Comparison of ENCODE assay signal across 23 mouse cellular contexts in genomic region chr16:8386386-8386785, GRCm38 (mm10). TPM values are rescaled to one million over a fixed set of nuclear protein-coding genes. Genes with fewer than 3 reads are reported as not detected.
DNase-seq lines count a peak whose midpoint lies in the region.
"Had no signal": no experiment of that assay in that cellular context is flagged by ENCODE, and none has a peak within 500 bp of the region (broad histone marks: within the 10 kb centered on the region; RNA-seq: fewer than 3 reads in every experiment).

No protein-coding gene starts in this region.

- H3K4me1 ChIP-seq in heart, embryonic 10.5 days: no peaks in the 10 kb centered on the region
- H3K4me1 ChIP-seq: embryonic facial prominence, embryonic 13.5 days; embryonic facial prominence, embryonic 15.5 days; forebrain, embryonic 10.5 days; forebrain, embryonic 12.5 days had no signal

- WGBS in heart, embryonic 10.5 days: 65% methylated on average over 6 of the region's 6 CpGs

- H3K4me3 ChIP-seq in heart, embryonic 10.5 days: no peak overlapping the region
- H3K4me3 ChIP-seq: embryonic facial prominence, embryonic 13.5 days; embryonic facial prominence, embryonic 15.5 days; erythroblast, embryonic 14.5 days; forebrain, embryonic 10.5 days; forebrain, embryonic 12.5 days had no signal

- H3K27me3 ChIP-seq in heart, embryonic 10.5 days (ENCODE audit: insufficient read depth, poor library complexity, severe bottlenecking): no peaks in the 10 kb centered on the region
- H3K27me3 ChIP-seq: embryonic facial prominence, embryonic 13.5 days; embryonic facial prominence, embryonic 15.5 days; forebrain, embryonic 12.5 days had no signal

- H3K36me3 ChIP-seq in heart, embryonic 10.5 days: no peaks in the 10 kb centered on the region
- H3K36me3 ChIP-seq: embryonic facial prominence, embryonic 13.5 days; embryonic facial prominence, embryonic 15.5 days; forebrain, embryonic 10.5 days; forebrain, embryonic 12.5 days had no signal

- H3K9me3 ChIP-seq in heart, embryonic 10.5 days: no peaks in the 10 kb centered on the region
- H3K9me3 ChIP-seq: embryonic facial prominence, embryonic 13.5 days; embryonic facial prominence, embryonic 15.5 days; forebrain, embryonic 10.5 days; forebrain, embryonic 12.5 days had no signal

- intact Hi-C loops in heart, postnatal 10 days (cut with DNase I): no loop called here

- no peak overlapping the region for H3K27ac ChIP-seq in heart, embryonic 10.5 days
- H3K27ac ChIP-seq: embryonic facial prominence, embryonic 13.5 days; embryonic facial prominence, embryonic 15.5 days; forebrain, embryonic 10.5 days; forebrain, embryonic 12.5 days had no signal

- peak; percentile 12 to 26 for DNase-seq in cerebellum, postnatal 14 days
- DNase-seq in cerebellum, adult 8-10 months: no peak
- peak; percentile 54 for DNase-seq in heart, embryonic 10.5 days (ENCODE audit: low spot score)
- DNase-seq in heart, postnatal 10 days: no peak
- DNase-seq: adrenal gland, adult 2 months; adrenal gland, postnatal 10 days; adrenal gland, postnatal 25 days; cerebellum, adult 11 months; cerebellum, adult 18-20 months; cerebellum, adult 9-11 months; cerebellum, postnatal 36 days; embryo, embryonic 11 days had no signal

RNA-seq across cellular contexts. Expression of gene Tmem114, which starts 38.5 kb away (rescaled TPM):
- not detected in 2 replicates for polyA plus RNA-seq in heart, embryonic 10.5 days (2016; fragmentation: Nextera tagmentation; extraction: Ambion mirVana)
- not detected for total RNA-seq in heart, postnatal 10 days (2021)
- total RNA-seq: adrenal gland, adult 2 months; adrenal gland, postnatal 10 days; adrenal gland, postnatal 25 days; common myeloid progenitor, adult 5-6 weeks; ES-E14; MEL had no signal
- polyA plus RNA-seq: adrenal gland, adult 2 months; C2C12; embryonic facial prominence, embryonic 11.5 days; embryonic facial prominence, embryonic 13.5 days; embryonic facial prominence, embryonic 15.5 days; erythroblast, embryonic 14.5 days; forebrain, embryonic 12.5 days; forebrain, embryonic 14.5 days had no signal

Comparison
In these comparisons a context has a peak if more than half of its experiments do, and no peak if none do; other contexts are left out.
1. DNase-seq: peak in cerebellum, postnatal 14 days (2 of 2) and heart, embryonic 10.5 days (single experiment); none in cerebellum, adult 8-10 months (single experiment) and heart, postnatal 10 days (0 of 2).